Mouse (Mus musculus): ENCODE results near the gene Rmnd5b. TPM values are rescaled to one million over a fixed set of nuclear protein-coding genes. Genes with fewer than 3 reads are reported as not detected.
A peak's percentile ranks its signal among the peaks of the same experiment; 100 is the strongest.

The Rmnd5b gene
- polyA plus RNA-seq, 1 experiment from 2014 or later = 53.9 TPM

DNA sequence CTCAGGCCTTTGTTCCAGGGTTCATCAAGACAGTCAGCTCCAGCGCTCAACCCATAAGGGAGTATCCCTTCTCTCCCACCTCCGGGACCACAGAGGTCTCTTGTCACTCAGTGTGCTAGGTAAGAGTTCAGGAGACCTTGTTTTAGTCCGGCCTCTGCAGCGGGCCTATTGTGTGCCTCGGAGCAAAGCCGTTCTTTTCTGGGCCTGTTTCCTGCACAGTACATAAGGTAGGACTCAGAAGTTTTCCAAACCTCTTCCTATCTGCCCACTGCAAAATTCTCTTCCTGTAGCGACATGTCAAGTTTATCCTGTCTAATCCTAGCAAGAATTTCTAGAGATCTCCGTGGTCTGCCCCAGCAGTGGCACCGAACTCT lies 51.7 kb downstream of the Rmnd5b start:
- Histone ChIP-seq H3K9me3 (replicated peaks) (no peaks in the 10 kb centered on the region), H3K36me3 (peaks cover 29% of the 10 kb centered on the region), H3K27me3 (no peaks in the 10 kb centered on the region), H3K9ac (peak overlapping the region; percentile 60), H3K27ac (peak overlapping the region; percentile 90), H3K4me1 (peaks cover 21% of the 10 kb centered on the region), H3K4me2 (replicated peaks) (peak overlapping the region; percentile 84), H3K4me3 (peak overlapping the region; percentile 58)
- 9% methylated on average over 9 of the region's 9 CpGs for WGBS
- ATAC-seq (ENCODE audit: low FRiP score) = no peak; the same call in 1 of the 2 replicates

DNA sequence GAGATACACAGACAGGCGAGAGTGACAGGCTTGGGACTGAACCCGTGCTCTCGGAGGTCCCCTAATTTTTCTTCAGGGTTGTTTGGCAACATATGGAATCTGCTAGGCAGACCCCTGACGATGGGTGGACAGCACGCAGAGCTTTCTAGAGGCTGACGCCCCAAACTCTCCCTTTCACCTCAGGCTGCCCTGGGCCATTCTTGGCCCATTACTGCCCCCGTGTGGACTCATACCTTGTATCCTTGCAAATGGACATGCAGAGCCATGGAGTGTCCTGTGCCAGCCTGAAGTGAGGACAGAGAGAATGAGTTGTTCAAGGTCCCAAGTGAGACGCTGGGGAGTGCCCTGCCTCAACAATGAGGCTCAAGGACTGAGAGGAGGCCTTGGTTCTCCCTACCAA lies 53.0 kb downstream of the Rmnd5b start:
- no peak for ATAC-seq (ENCODE audit: low FRiP score)
- H3K4me1 ChIP-seq = peaks cover 21% of the 10 kb centered on the region
- H3K4me3 ChIP-seq = no peak overlapping the region
- peaks cover 16% of the 10 kb centered on the region for H3K36me3 ChIP-seq
- H3K27me3 ChIP-seq = no peaks in the 10 kb centered on the region
- WGBS = 24% methylated on average over 8 of the region's 8 CpGs
- no peak overlapping the region for H3K9ac ChIP-seq
- H3K27ac ChIP-seq = no peak overlapping the region
- H3K9me3 ChIP-seq (replicated peaks) = no peaks in the 10 kb centered on the region
- H3K4me2 ChIP-seq (replicated peaks) = no peak overlapping the region

- H3K27ac ChIP-seq = no peak overlapping the region
- H3K4me2 ChIP-seq (replicated peaks) = no peak overlapping the region
- H3K36me3 ChIP-seq = no peaks in the 10 kb centered on the region; the same call in 1 of the 2 replicates
- H3K9me3 ChIP-seq (replicated peaks) = no peaks in the 10 kb centered on the region
- WGBS = 55% methylated on average over 4 of the region's 4 CpGs
- no peak overlapping the region for H3K4me3 ChIP-seq
- peaks cover 9% of the 10 kb centered on the region for H3K4me1 ChIP-seq
- H3K27me3 ChIP-seq = no peaks in the 10 kb centered on the region
- ATAC-seq (ENCODE audit: low FRiP score) = no peak
- H3K9ac ChIP-seq = no peak overlapping the region
Measured at GRCm38 (mm10) chr11:51579024-51579423, 56.7 kb downstream of the Rmnd5b start.

DNA sequence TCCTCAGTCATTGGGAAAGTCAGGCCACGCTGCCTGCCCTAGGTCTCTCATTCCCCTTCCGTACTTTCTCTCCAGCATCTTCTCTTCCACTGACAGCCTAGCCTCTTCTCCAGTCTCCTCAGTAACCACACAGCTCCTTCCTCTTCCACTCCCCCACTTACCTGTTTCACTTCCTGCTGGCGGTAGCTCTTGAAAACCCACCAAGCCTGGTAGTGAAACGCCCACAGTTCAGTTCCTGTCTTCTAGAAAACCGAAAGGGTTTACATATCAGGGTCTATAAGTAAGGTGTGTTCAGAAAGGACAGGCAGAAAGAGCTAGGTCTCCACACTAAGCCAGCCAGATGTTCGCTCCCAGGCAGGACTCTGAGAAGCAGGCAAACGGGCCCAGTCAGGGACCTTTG lies 58.1 kb downstream of the Rmnd5b start:
- no peak overlapping the region for H3K27ac ChIP-seq
- ATAC-seq (ENCODE audit: low FRiP score) = no peak
- no peak overlapping the region for H3K4me3 ChIP-seq
- H3K27me3 ChIP-seq = no peaks in the 10 kb centered on the region
- H3K9me3 ChIP-seq (replicated peaks) = no peaks in the 10 kb centered on the region
- H3K4me2 ChIP-seq (replicated peaks) = no peak overlapping the region
- H3K4me1 ChIP-seq = peaks cover 3% of the 10 kb centered on the region; the same call in 1 of the 2 replicates
- WGBS = 86% methylated on average over 7 of the region's 7 CpGs
- H3K9ac ChIP-seq = no peak overlapping the region
- no peaks in the 10 kb centered on the region; the same call in 1 of the 2 replicates for H3K36me3 ChIP-seq

- no peaks in the 10 kb centered on the region for H3K27me3 ChIP-seq
- H3K4me3 ChIP-seq = no peak overlapping the region
- H3K4me1 ChIP-seq = peaks cover 7% of the 10 kb centered on the region
- H3K9ac ChIP-seq = no peak overlapping the region
- WGBS = 82% methylated on average over 4 of the region's 4 CpGs
- no peak for ATAC-seq (ENCODE audit: low FRiP score)
- no peaks in the 10 kb centered on the region for H3K9me3 ChIP-seq (replicated peaks)
- H3K4me2 ChIP-seq (replicated peaks) = no peak overlapping the region
- H3K36me3 ChIP-seq = no peaks in the 10 kb centered on the region; the same call in 1 of the 2 replicates
- H3K27ac ChIP-seq = no peak overlapping the region
Measured at GRCm38 (mm10) chr11:51576454-51576853, 59.2 kb downstream of the Rmnd5b start.

Other genes starting within 250 kb of the Rmnd5b start
- 14.0 and 16.0 TPM in 2 replicates for gene Phykpl, start 51.1 kb downstream of the Rmnd5b start, polyA plus RNA-seq (2016; fragmentation: Nextera tagmentation; extraction: Ambion mirVana)
- gene Hnrnpab, start 29.0 kb downstream of the Rmnd5b start, polyA plus RNA-seq (2016; fragmentation: Nextera tagmentation; extraction: Ambion mirVana) = 723 and 728 TPM in 2 replicates
- 101 and 103 TPM in 2 replicates for gene Nhp2, start 16.2 kb downstream of the Rmnd5b start, polyA plus RNA-seq (2016; fragmentation: Nextera tagmentation; extraction: Ambion mirVana)
- 12.4 and 14.9 TPM in 2 replicates for gene N4bp3, start 14.9 kb upstream of the Rmnd5b start, polyA plus RNA-seq (2016; fragmentation: Nextera tagmentation; extraction: Ambion mirVana)
- gene D930048N14Rik, start 15.1 kb upstream of the Rmnd5b start, polyA plus RNA-seq (2016; fragmentation: Nextera tagmentation; extraction: Ambion mirVana) = 0.87 and 0.98 TPM in 2 replicates
- 105 and 109 TPM in 2 replicates for gene 0610009B22Rik, start 53.0 kb upstream of the Rmnd5b start, polyA plus RNA-seq (2016; fragmentation: Nextera tagmentation; extraction: Ambion mirVana)
- gene Sec24a, start 127.7 kb upstream of the Rmnd5b start, polyA plus RNA-seq (2016; fragmentation: Nextera tagmentation; extraction: Ambion mirVana) = 16.4 and 18.1 TPM in 2 replicates
- 125 and 126 TPM in 2 replicates for gene Sar1b, start 127.8 kb upstream of the Rmnd5b start, polyA plus RNA-seq (2016; fragmentation: Nextera tagmentation; extraction: Ambion mirVana)
- 0.83 and 1.0 TPM in 2 replicates for gene Jade2, start 221.8 kb upstream of the Rmnd5b start, polyA plus RNA-seq (2016; fragmentation: Nextera tagmentation; extraction: Ambion mirVana)

Measured in hindbrain, embryonic 12.5 days (tissue).